Mouse (Mus musculus) megakaryocyte-erythroid progenitor cell, adult 5 weeks (primary cell): ENCODE data around the gene Tusc1. TPM values are rescaled to one million over a fixed set of nuclear protein-coding genes. Genes with fewer than 3 reads are reported as not detected.

Source experiments
- polyA plus RNA-seq: library from polyadenylated mRNA; stranded (reverse); fragments of >175 nt; gene quantifications from 2 replicates; pipeline ENCODE4 v1.2.3, GENCODE M21; 2012

Gene Tusc1
- polyA plus RNA-seq: 32.5 and 37.3 TPM in 2 replicates

DNA sequence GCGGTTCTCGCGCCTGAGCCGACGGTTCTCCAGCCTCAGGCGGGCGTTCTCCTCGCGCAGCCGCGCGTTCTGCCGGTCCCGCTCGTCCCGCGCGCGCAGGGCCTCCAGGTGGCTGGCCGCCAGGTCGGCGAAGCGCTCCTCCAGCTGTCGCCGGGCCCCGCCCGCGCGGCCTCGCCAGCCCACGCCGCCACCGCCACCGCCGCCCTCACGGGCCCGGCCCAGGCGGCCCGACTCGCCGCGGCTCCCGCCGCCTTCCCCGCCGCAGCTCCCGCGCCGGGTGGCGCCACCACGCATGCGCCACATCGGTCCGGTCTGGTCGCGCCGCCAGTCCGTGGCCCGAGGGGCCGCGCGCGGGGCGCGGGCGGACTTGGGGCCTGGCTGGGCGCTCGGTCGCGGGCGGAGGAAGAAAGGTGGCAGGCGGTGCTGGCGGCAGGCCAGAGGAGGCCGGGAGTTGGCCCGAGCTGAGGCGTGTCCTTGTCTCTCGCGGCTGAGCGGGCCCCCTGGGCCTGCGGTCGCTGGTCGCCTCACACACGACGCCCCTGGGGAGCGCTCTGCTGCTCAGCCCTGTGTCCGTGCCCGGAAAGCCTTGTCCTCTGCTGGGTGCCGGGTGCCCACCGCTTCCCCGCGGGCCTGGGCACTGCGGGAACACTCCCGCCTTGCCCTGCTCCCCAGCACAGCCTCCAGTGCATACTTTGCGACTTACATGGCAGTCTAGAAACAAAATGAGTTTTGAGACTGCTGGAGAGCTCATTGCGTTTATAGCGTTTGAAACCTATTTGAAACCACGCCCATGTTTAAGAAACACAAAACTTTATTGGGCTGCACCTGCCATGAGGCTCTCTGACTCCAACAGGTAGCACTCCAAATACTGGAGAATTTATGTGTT is at the start of gene Tusc1:
TSS of gene Tusc1 (minus strand) at position 394 of the 886 bp plus-strand sequence.

